In genomic region chr9:121416872-121417637, GRCm38 (mm10) we compare ENCODE assay signal across 24 mouse cellular contexts.
DNase-seq lines count a peak whose midpoint lies in the region; ATAC-seq and TF ChIP-seq lines count a peak whose summit lies in the region.
"Had no signal": no experiment of that assay in that cellular context is flagged by ENCODE, and none has a peak within 500 bp of the region (broad histone marks: within the 10 kb centered on the region; RNA-seq: fewer than 3 reads in every experiment).

No protein-coding gene starts in this region.

- ATAC-seq in lung, embryonic 16.5 days (ENCODE audit: low read depth): no peak
- ATAC-seq in megakaryocyte-erythroid progenitor cell, adult 5-6 weeks (replicated peaks; ENCODE audit: low FRiP score, low TSS enrichment, poor library complexity, severe bottlenecking): 0 out of 2 replicates have a peak, but pooled peaks have one; percentile 28
- ATAC-seq in inflammation-experienced regulatory T-cells, adult 6 months: no peak
- ATAC-seq: forebrain, embryonic 16.5 days had no signal

- no peak overlapping the region for H3K4me3 ChIP-seq in layer of hippocampus, adult 2 months
- peak overlapping the region; percentile 10; the same call in 1 of the 2 replicates for H3K4me3 ChIP-seq in lung, embryonic 16.5 days (ENCODE audit: low read length)
- H3K4me3 ChIP-seq: heart, embryonic 13.5 days; hindbrain, embryonic 15.5 days; left cerebral cortex, adult 2 months; neural tube, embryonic 13.5 days had no signal

- TF ChIP-seq CTCF in layer of hippocampus, adult 2 months (conservative IDR thresholded peaks at IDR 0.05): no peak

- DNase-seq in layer of hippocampus, adult 2 months (ENCODE audit: low spot score in 2 of 2): no peak
- DNase-seq in layer of hippocampus, postnatal 10 days (ENCODE audit: low spot score in 2 of 2): no peak
- DNase-seq in lung, postnatal 25 days (ENCODE audit: low spot score): no peak
- DNase-seq in testis, postnatal 14 days (ENCODE audit: low spot score): peak; percentile 54
- DNase-seq: adrenal gland, postnatal 36 days; cerebellum, adult 18-20 months; cerebellum, postnatal 25 days; embryo, embryonic 11 days; gastrocnemius, postnatal 14 days; heart, adult 18-20 months; heart, postnatal 36 days; kidney, adult 18-20 months; kidney, postnatal 10 days; midbrain, embryonic 14.5 days; spleen, adult 18-20 months had no signal

- H3K4me1 ChIP-seq in lung, embryonic 16.5 days (replicated peaks; ENCODE audit: control insufficient read depth, insufficient read depth, low read length): peaks cover 22% of the 10 kb centered on the region

- no peak overlapping the region for H3K9ac ChIP-seq in lung, embryonic 16.5 days (ENCODE audit: low read length)
- H3K9ac ChIP-seq: heart, embryonic 13.5 days; hindbrain, embryonic 15.5 days; liver, embryonic 14.5 days; neural tube, embryonic 13.5 days had no signal

- no peaks in the 10 kb centered on the region for H3K36me3 ChIP-seq in lung, embryonic 16.5 days (ENCODE audit: control insufficient read depth, insufficient read depth, low read length)

- WGBS in lung, embryonic 16.5 days: 63% methylated on average over 7 of the region's 7 CpGs

- no peaks in the 10 kb centered on the region for H3K9me3 ChIP-seq in lung, embryonic 16.5 days (ENCODE audit: control insufficient read depth, low read length)
- H3K9me3 ChIP-seq: heart, embryonic 13.5 days; hindbrain, embryonic 15.5 days; neural tube, embryonic 13.5 days had no signal

- peak overlapping the region; percentile 30 for H3K4me2 ChIP-seq in lung, embryonic 16.5 days (ENCODE audit: low read depth, low read length)
- H3K4me2 ChIP-seq: heart, embryonic 13.5 days; hindbrain, embryonic 15.5 days; neural tube, embryonic 13.5 days had no signal

- peak overlapping the region; percentile 46 for H3K27ac ChIP-seq in layer of hippocampus, adult 2 months
- peak overlapping the region; percentile 64; the same call in 1 of the 2 replicates for H3K27ac ChIP-seq in lung, embryonic 16.5 days (ENCODE audit: low read length)
- H3K27ac ChIP-seq: heart, embryonic 13.5 days; hindbrain, embryonic 15.5 days; left cerebral cortex, adult 2 months; liver, embryonic 14.5 days; neural tube, embryonic 13.5 days had no signal

- H3K27me3 ChIP-seq in lung, embryonic 16.5 days (ENCODE audit: control insufficient read depth, insufficient read depth, low read depth, low read length): no peaks in the 10 kb centered on the region
- H3K27me3 ChIP-seq: heart, embryonic 13.5 days; hindbrain, embryonic 15.5 days; neural tube, embryonic 13.5 days had no signal
